Mouse (Mus musculus): ENCODE measurements around the gene Gm45234.

Gm45234 gene

DNA sequence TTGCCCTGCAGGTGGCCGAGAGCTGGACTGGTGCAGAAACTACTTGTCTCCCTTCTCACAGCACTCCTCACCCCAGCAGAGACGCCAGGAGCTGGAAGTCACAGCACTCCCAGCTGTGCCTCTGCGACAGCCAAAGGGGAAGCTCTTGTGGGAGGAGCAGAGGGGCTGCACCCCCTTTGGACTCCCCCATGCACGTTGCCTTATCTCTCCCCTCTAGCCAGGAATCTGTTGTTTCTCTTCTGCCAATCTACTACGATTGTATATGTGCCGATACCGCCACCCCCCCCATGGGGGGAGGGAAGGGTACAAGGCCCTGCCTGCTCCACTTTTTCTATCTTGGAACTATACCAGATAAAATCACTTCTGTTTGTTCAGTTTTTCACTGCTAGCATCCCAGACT is 52.0 kb downstream of the Gm45234 start:
- no peak for DNase-seq

DNA sequence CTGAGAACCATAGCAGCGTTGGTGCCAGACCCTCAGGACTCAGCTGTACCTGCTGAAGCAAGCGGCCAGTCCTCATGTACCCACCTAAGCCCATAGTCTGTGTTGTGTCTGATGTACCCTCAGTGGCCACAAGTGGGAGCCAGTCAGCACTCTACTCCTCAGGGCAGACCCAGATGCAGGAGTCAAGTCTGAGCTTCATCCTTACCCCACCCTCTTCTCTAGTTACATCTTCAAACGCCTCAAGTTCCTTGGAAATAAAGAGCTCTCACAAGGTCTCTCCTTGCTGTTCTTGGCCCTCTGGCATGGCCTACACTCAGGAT is 53.1 kb downstream of the Gm45234 start:
- peak; percentile 84 to 86 for DNase-seq

DNA sequence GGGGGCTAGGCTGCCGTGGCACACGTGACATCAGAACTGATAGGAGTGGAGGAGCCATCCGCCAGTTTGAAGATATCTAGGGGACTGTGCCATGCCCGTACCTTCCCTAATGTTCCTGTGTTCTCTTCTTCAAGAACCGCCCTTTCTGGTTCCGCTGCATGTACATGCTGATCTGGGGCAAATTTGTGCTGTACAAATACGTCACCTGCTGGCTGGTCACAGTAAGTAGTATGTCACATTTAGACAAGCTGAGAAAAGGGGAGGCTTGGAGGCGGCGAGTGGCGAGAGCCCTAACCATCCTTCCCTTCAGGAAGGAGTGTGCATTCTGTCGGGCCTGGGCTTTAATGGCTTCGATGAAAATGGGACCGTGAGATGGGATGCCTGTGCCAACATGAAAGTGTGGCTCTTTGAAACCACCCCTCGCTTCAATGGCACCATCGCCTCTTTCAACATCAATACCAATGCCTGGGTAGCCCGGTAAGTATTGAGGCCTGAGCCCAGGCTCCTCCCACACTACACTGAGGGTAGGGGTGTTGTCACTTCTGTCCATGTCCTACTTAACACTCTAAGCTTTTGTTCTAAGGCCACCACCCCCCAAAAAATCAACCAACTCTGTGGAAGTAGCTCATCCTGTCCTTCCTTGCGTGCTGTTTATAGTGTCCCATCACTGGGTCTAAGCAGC is 53.6 kb downstream of the Gm45234 start:
- no peak for DNase-seq

DNA sequence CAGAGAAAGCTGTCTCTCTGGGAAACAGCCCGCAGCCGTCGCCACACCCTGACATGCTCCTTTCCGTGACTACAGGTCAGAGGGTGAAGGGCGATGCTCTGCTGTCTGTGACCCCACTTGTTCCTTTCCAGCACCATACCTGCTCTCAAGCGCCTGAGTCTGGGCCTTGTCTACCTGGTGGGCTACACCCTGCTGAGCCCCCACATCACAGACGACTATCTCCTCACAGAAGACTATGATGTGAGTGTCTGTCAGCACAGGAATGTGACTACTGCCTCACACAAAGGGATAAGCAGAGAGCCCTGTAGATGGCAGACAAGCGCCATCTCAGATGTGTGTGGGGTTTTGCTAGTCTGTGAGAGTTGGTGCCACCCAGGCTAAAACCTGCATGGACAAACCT is 54.5 kb downstream of the Gm45234 start:
- DNase-seq: peak; percentile 35 to 55

DNA sequence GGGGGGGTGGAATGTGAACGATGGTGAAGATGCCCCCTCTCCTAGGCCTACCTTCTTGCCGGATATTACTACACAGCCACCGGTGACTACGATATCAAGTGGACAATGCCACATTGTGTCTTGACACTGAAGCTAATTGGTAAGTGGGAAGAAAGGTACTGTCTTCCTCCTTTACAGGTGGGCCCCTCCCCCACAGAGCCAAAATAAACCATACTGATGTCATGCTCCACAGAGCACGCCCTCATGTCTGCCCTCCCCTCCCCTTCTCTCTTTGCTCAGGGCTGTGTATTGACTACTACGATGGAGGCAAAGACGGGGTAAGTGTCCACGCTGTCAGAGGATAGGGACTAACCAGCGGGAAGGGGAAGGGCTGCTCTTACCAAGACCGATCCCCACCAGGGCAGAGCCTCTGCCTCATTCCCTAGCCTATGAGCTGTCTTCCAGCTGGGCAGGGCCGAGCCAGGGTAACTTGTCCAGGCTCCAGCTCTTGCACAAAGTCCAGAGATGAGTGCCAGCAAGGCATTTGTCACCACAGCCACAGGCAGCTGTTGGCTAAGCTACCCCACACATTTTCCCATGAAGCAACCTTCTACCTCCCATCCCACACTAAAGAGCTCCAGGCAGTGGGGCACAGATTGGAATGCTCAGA is 55.7 kb downstream of the Gm45234 start:
- peak; percentile 31 to 48 for DNase-seq

DNA sequence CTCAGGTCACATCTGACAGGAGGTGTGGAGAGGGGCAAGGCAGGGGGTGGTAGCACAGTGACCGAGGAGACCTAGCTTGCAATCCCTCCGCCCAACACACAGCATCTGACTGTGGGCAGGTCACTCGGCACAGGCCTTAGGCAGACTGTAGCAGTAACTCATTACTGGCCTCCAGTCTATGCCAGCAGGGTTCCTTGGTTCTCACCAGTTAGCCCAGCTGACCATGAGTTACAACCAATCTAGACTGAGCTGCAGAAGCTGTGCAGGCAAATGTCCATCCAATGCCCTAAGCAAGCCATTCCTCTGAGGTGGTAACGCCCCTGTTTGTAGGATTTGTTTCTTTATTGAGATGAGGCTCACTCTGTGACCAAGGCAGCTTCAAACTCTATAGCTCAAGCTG is 56.5 kb downstream of the Gm45234 start:
- DNase-seq: no peak

DNA sequence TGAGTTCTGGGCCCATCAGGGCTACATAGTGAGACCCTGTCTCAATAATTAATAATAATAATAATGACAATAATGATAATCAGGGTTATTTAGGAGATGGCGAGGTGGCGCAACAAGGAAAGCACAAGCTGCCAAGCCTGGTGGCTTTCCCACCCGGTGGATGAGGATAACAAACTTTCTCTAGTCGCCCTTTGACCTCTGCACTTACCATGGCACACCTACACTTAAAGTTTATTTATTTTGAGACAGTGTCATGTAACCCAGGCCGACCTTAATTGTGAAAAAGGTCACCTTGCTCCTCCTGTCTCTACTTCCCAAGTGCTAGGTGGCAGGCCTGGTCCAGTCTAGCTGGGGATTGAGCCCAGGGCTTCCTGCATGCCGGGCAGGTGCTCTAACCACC is 57.1 kb downstream of the Gm45234 start:
- DNase-seq: no peak

DNA sequence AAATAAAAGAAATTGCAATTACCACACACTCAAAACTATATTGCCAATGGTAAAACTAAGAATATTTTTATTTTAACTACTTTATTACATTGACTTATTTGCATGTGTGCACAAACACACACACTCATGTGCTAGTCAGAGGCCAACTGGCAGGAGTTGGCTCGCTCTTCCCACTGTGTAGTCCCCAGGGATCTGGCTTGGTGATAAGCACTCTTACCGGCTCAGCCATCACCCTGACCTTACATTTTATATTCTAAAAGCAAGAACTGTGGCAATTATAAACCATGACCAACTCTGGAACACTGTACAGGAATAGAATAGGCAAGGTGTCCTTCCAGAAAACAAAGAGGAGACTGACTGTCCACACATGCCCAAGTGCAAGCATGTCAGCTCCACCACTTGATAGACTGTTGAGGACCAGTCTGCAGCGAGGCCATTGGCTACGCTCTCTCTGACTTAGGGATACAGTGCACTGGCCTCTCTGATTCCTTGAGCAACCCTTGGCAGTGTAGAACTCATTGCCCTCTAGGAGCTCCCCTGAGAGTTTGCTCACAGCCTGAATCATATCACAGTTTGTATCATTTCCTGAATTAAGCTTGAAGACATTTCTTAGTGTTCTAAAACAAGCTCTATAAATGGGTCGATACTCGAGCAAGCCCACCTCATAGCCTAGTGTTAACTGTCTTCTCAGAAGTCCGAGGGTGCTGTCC is 59.2 kb downstream of the Gm45234 start:
- DNase-seq: no peak

DNA sequence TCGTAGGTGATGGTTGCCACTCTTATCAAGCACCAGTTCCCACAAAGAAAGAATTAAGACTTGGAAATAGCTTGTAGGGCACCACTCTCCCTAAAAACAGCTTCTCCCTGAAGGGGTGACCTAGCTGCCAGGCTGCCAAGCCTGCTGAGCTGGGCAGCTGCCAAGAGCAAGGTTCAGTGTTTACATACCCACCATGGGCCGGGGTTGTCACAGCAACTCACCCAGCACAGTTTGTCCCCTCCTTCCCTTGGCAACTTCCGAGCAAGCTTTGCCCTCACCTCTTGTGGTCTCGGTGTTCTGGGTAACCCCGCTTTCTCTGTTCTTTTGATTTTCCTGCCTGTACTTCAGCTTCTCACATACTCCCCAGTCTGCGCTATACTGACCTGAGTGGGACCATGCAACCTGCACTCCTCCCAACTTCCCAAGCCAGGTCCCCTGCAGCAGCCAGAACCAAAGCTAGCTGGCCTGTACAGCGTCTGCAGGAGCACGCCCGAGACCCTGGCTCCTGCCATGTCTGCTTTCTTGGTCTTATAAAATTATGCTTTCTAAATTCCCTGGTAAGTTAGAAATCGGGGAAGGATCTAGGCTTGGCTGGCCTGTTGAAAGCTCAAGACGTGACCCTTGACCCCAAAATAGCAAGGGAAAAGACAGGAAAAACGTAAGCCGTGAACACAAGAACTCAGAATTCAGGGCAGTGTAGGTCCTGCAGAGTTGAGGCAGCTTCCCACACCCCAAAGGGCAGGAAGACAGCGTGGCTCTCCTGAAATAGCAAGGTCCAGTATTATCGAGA is 61.5 kb downstream of the Gm45234 start:
- peak; percentile 82 to 90 for DNase-seq

DNA sequence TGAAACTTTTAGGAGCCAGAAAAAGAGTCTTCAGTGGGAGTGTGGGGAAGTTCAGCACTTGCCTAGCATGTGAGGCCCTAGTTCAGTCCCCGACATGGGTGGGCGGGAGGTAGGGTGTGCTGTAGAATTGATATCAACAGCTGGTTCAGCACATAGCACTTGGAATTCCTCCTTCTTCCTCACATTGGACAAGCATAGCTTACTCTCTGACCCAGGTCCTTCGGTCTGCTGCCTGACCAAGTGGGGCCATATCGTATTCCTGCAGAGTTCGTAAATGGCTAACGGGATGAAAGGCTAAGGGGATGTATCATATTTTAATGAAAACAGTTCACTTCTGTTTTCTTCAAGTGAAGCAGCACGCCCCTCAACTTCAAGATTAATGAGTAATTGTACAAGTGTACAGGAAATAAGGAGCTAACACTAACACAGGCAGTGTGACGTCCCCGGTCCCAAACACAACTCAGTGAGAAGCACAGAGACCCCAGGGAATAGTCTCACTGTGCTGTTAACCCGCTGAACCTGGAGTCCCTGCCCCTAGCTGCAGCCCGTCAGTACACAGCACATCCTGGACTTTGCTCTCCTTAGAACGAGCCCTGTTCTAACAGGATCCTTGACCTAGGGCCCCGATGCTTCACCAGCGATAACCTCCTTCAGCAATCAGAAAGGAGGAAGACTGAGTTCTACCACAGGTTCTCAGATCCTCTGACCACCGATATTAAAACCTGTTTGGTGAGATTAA is 62.4 kb downstream of the Gm45234 start:
- DNase-seq: peak; percentile 35 to 49

DNA sequence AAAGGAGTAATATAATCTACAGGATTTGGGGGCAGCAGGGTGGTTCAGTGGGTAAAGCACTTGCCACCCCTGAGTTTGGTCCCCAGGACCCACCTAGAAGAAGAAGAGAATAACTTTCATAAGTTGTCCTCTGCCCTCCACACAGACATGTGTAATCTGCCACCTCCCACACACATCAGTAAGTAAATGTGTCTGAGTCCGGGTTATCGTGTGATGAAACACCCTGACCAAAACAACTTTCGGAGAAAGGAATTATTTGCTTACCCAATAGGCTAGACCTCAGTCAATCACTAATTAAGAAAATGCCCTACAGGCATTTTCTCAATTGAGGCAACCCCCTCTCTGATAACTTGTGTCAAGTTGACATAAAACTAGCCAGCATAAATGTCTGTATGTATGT is 65.3 kb downstream of the Gm45234 start:
- no peak for DNase-seq
